Mouse (Mus musculus) Patski (cell line): ENCODE measurements at regions not wholly inside any gene's neighbourhood (a gene's known extent, or its start where the extent isn't known, plus 50 kb on each side); places are given as distances from the start of the nearest gene placed in this dataset.

ENCODE experiments used
- ATAC-seq: fragments of 100-300 bp; one replicate; pipeline ENCODE4 v1.8.0; 2021
- CTCF ChIA-PET: fragments of 350-600 bp; sonication (Branson Sonifier 250); formaldehyde crosslinking; loops from one replicate; lab custom pipeline; 2022; ENCODE audit warnings: inconsistent platforms; lab: Charles Lee
- POLR2A ChIA-PET: fragments of 350-600 bp; sonication (Branson Sonifier 250); formaldehyde crosslinking; loops from one replicate; lab custom pipeline; 2022; ENCODE audit warnings: antibody characterized with exemption, inconsistent platforms; lab: Charles Lee
- DNase-seq: peaks from one replicate; pipeline ENCODE4 v3.0.0-alpha.2; 2011; ENCODE audit warnings: low read depth, low spot score
- H3K27me3 ChIP-seq: fragments of 371-371 bp; one replicate; pipeline ENCODE4 v1.5.1; 2021
- CTCF ChIP-seq: fragments of 100-300 bp; IDR thresholded peaks from one replicate; pipeline ENCODE4 v1.5.1; 2021
- in situ Hi-C: fragments of 300-500 bp; cut with MboI; formaldehyde crosslinking; loops from 3 replicates; pipeline ENCODE4 v1.11.1; 2018; ENCODE audit warnings: low pct_unique_long_range_greater_than_20kb, mixed read lengths

DNA sequence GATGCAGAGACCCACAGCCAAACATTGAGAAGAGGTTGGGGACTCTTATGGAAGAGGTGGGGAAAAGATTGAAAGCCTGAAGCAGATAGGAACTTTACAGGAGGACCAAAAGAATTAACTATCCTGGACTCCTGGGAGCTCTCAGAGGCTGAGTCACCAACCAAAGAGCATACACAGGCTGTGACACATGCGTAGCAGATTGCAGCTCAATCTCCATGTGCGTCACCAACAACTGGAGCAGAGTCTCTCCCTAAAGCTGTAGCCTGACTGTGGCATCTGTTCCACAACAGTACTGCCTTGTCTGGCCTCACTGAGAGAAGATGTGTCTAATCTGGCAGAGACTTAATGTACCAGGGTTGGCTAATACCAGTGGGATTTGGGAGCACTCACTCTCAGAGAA is 185.7 kb upstream of the Clec14a start:
- no peak for TF ChIP-seq CTCF
- H3K27me3 ChIP-seq: no peaks in the 10 kb centered on the region
- no peak for ATAC-seq
- DNase-seq: no peak
- in situ Hi-C loops: no loop called here
- POLR2A ChIA-PET: no interaction called here
- CTCF ChIA-PET: no interaction called here

DNA sequence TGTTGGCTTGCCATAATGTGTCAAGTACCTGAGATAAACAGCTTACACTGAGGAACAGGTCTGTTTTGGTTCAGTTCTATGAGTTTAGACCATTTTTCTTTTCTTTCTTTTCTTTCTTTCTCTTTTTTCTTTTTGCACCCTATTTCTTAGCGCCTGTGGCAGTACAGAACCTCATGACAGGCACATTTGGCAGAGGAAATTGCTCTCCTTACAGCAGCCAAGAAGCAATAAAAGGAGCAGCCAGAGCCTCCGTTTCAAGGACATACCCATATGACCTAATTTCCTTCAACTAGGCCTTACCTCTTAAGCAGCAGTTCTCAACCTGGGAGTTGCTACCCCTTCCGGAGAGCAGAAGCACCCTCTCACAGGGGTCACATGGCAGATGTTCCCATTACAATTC is 173.9 kb upstream of the Clec14a start:
- CTCF ChIA-PET: interaction anchor here (0.9 kb wide), 1 partner anchor 12 kb away, joined by 3 read pairs; no protein-coding TSS in a partner anchor
- DNase-seq (no peak), ATAC-seq (no peak)
- no peak for TF ChIP-seq CTCF
- POLR2A ChIA-PET: no interaction called here
- in situ Hi-C loops: no loop called here
- H3K27me3 ChIP-seq: no peaks in the 10 kb centered on the region

DNA sequence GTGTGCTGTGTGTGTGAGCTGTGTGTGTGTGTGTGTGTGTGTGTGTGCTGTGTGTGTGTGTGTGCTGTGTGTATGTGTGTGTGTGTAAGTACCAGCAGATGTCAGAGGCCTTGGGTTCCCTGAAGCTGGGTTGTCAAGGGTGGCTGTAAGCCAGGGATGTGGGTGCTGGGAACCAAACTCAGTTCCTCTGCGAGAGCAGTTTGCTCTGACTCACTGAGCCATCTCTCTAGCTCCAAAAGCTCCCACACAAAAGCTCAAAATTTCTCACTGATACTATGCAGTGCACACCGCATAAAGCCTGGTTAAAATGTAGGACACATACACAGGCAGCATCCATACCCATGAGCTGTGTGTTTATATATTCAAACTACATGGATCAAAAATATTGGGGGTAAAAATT is 172.9 kb upstream of the Clec14a start:
- ChIA-PET CTCF (interaction anchor here (0.9 kb wide), 1 partner anchor 11 kb away, joined by 3 read pairs; no protein-coding TSS in a partner anchor), POLR2A (no interaction called here)
- no peaks in the 10 kb centered on the region for H3K27me3 ChIP-seq
- ATAC-seq: no peak
- in situ Hi-C loops: no loop called here
- TF ChIP-seq CTCF: no peak
- DNase-seq: no peak

DNA sequence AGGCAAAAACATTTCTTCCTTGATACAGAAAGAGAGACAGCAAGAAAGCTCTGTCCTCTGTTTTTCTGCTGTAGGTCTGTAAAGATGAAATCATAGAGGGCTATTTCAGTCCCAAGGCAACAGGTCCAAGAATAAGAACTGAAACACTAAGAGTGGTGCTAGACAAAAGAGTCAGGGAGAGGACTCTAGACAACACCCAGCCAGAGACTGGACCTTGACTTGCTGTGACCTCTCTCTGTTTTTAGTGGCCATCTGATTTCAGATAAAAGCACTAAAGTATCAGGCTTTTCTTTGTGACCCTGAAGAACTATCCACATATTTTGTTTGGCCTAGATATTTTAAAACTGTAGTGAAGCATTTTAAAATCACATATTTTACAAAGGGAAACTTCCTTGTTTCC is 171.6 kb upstream of the Clec14a start:
- in situ Hi-C loops: no loop called here
- ChIA-PET CTCF (no interaction called here), POLR2A (no interaction called here)

DNA sequence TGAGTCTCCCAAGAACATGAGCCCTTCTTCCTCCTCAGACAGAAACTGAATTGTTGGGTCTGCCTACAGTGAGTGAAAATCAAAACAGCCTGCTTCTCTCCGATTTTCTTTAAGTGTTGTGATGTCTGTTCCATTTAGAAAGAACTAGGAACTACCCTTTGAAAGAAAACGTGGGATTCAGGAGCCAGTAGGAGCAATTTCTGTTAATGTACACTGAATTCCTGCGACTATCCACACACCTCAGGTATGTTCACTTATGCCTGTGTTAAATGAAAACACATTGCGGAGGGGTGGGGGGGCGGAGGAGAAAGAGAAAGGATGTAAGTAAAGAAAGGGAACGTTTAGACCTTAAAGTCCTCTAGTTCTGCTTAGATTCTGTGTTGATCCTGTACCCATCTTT is 167.9 kb upstream of the Clec14a start:
- ChIA-PET POLR2A (no interaction called here), CTCF (no interaction called here)
- no peak for TF ChIP-seq CTCF
- ATAC-seq (no peak), DNase-seq (no peak)
- in situ Hi-C loops: no loop called here
- H3K27me3 ChIP-seq: no peaks in the 10 kb centered on the region

More for the DNA sequence above, 171.6 kb upstream of the Clec14a start:
- ATAC-seq (no peak), DNase-seq (no peak)
- TF ChIP-seq CTCF: no peak
- H3K27me3 ChIP-seq: no peaks in the 10 kb centered on the region

DNA sequence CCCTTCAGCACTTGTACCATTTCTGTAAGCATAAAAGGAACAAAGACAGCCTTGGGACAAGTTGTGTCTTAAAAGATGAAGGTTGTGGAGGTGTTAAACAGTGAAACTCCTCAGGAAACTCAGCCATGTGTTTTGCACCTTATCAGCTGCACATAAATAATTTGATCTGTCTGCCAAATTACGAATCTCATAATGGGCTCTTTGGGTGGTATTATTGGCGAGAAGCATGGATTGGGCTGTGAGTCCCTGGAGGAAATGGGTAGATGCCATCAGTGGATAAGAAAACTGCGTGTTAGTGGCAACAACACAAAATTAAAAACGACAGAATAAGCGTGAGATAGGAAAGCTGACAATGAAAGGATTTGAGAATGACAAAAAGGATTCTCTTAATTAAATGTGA is 165.4 kb upstream of the Clec14a start:
- DNase-seq: no peak
- no peaks in the 10 kb centered on the region for H3K27me3 ChIP-seq
- TF ChIP-seq CTCF: no peak
- no peak for ATAC-seq
- CTCF ChIA-PET: no interaction called here
- in situ Hi-C loops: no loop called here
- POLR2A ChIA-PET: no interaction called here

DNA sequence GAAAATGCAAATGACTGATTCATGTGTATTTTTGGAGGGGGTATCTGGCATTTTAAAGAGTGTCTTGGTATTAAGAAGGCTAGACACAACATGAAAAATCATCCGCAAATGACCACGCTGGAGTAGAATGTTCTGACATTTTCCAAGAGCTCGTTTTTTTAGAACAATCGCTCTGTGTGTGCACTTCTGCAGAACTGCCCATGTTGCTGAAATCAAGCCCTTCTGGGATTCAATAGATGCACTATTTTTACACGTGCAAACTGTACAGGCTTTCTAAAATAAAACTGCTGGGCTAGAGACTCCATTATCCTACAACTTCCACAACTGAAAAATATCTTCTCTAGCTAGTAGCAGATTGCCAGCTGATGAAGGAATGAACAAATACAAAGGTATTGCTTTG is 160.8 kb upstream of the Clec14a start:
- in situ Hi-C loops: no loop called here
- no peaks in the 10 kb centered on the region for H3K27me3 ChIP-seq
- ATAC-seq (no peak), DNase-seq (no peak)
- POLR2A ChIA-PET: no interaction called here
- TF ChIP-seq CTCF: no peak
- CTCF ChIA-PET: no interaction called here

DNA sequence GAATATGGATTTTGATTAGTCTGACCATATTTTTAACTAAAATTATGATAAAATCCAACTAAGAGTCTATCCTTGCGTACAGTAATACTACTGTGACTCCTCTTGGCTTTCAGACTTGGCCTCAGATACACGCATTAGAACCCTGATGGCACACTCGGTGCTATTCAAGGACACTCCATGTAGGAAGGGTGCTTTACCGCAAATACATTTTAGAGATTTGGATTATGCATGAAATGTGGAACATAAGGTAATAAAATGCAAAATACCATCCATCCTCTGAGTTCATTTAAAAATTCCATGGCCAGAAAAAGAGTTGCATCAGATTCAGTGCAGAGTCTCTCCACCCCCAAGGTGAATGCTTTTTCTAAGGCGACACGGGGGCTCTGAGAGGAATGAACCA is 157.7 kb upstream of the Clec14a start:
- ChIA-PET CTCF (interaction anchor here (0.6 kb wide), 1 partner anchor 11 kb away, joined by 3 read pairs; no protein-coding TSS in a partner anchor), POLR2A (no interaction called here)
- DNase-seq (no peak), ATAC-seq (no peak)
- no peak for TF ChIP-seq CTCF
- no peaks in the 10 kb centered on the region for H3K27me3 ChIP-seq
- in situ Hi-C loops: no loop called here

DNA sequence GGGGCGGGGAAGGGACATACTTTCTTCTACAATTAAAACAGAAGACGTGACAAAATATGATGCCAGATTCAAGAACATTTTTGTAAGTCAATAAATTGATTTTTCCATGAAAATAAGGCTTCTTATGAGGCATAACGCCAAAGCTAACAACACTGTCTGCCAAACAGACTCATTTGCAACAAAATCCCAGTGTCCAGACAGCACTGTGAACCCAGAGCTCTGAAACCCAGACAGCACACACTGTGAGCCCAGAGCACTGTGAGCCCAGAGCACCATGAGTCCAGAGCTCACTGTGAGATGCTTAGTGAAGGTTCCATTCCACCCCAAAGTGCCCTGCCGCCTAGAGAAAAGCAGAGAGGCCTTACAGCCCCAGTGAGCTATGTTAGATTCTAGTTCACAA is 156.9 kb upstream of the Clec14a start:
- no peaks in the 10 kb centered on the region for H3K27me3 ChIP-seq
- POLR2A ChIA-PET: no interaction called here
- no peak for ATAC-seq
- CTCF ChIA-PET: no interaction called here
- in situ Hi-C loops: no loop called here
- no peak for TF ChIP-seq CTCF
- DNase-seq: no peak

DNA sequence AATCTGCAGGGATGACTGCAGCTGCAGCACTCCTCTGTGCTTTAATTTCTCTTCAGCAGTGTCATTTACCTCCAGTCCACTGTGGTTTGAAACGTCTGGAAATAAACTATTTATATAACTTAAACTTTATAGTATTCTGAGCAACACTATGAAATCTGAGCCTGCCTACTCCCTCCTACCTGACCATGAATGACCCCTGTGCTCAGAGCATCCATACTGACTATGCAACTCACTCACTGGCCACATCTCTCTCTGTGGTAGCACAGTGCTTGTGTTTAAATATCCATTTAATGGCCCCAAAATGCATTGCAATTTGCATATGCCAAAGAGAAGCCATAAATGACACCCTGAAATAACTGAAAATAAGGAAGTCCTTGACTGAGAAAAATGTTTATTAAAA is 154.5 kb upstream of the Clec14a start:
- ChIA-PET POLR2A (no interaction called here), CTCF (no interaction called here)
- DNase-seq (no peak), ATAC-seq (no peak)
- in situ Hi-C loops: no loop called here
- no peaks in the 10 kb centered on the region for H3K27me3 ChIP-seq
- TF ChIP-seq CTCF: no peak

DNA sequence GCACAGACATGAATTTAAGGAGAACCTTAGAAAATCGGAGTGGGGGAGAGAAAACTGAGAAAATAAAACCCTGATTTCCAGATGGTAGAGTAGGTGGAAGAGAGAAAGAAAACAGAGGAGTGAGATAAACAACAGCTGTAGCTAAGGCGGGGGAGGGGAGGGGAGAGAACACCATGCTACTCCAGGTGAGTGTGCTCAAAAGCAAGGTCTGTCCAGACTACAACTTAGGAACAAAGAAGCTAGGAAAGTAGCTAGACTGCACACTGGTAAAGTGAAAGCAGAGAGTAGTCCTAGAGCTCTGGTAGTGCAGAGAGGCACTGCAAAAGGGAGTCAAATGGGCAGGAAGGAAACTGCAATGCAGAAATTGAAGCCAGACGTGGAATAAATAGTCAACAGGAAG is 132.8 kb upstream of the Clec14a start:
- CTCF ChIA-PET: no interaction called here
- POLR2A ChIA-PET: no interaction called here
- in situ Hi-C loops: no loop called here
- ATAC-seq: no peak
- H3K27me3 ChIP-seq: no peaks in the 10 kb centered on the region
- no peak for DNase-seq
- TF ChIP-seq CTCF: no peak

DNA sequence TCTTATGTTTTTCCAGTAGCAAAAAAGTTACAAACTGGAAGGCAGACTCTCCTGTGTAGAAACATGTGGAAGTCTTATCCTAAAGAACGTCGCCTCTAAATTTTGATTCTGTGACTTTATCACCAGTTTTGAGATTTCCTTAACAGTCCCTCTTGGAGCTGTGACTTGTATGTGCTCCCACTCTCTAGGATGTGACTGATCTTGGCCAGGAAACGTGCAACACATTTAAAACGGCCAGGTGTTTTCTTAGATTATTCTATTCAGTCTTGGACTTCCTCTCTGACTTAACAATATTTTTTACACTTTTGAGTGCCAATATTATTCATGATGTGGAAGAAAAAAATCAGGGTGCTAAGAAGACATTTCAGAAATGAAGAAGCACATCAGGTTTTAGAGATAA is 91.2 kb upstream of the Clec14a start:
- no peak for TF ChIP-seq CTCF
- ChIA-PET CTCF (no interaction called here), POLR2A (no interaction called here)
- no peaks in the 10 kb centered on the region for H3K27me3 ChIP-seq
- DNase-seq (no peak), ATAC-seq (no peak)
- in situ Hi-C loops: no loop called here
